Mouse (Mus musculus): ENCODE results near the gene Ppp1r12b. TPM values are rescaled to one million over a fixed set of nuclear protein-coding genes. Genes with fewer than 3 reads are reported as not detected.

Gene Ppp1r12b
- polyA plus RNA-seq, 1 experiment from 2014 or later, result 6.7 TPM

GRCm38 (mm10) chr1:134829635-134830034 lies 126.1 kb downstream of the Ppp1r12b start:
- no peaks in the 10 kb centered on the region for H3K4me1 ChIP-seq (replicated peaks)
- WGBS, result 72% methylated on average over 4 of the region's 4 CpGs
- H3K4me3 ChIP-seq, result no peak overlapping the region
- H3K27me3 ChIP-seq (ENCODE audit: insufficient read depth, poor library complexity, severe bottlenecking), result no peaks in the 10 kb centered on the region
- H3K27ac ChIP-seq, result no peak overlapping the region
- H3K36me3 ChIP-seq, result peaks cover 9% of the 10 kb centered on the region
- DNase-seq (ENCODE audit: low spot score), result no peak
- no peaks in the 10 kb centered on the region for H3K9me3 ChIP-seq

DNA sequence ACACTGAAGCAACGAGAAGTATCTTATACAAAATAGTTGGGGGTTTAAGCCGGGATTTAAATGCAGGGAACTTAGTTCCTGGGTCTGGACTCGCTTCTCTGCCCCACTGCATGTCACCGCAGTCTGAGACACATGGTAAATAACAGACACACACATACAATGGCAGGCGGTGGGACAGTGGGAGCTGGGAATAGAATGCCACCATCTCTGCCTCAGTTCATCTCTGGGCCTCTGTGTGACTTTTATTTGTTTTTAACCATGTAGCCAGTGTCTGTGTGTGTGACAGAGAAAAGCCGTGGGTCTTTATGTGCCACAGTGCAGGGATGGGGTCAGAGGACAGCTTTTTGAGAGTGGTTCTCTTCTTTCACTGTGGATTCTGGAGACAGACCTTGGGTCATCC lies 130.8 kb downstream of the Ppp1r12b start:
- no peak for DNase-seq (ENCODE audit: low spot score)
- Histone ChIP-seq H3K27ac (no peak overlapping the region), H3K27me3 (ENCODE audit: insufficient read depth, poor library complexity, severe bottlenecking) (no peaks in the 10 kb centered on the region), H3K36me3 (no peaks in the 10 kb centered on the region), H3K4me1 (replicated peaks) (peaks cover 5% of the 10 kb centered on the region; the same call in 1 of the 2 replicates), H3K9me3 (no peaks in the 10 kb centered on the region), H3K4me3 (no peak overlapping the region)
- 78% methylated on average over 6 of the region's 6 CpGs for WGBS

- Histone ChIP-seq H3K9me3 (no peaks in the 10 kb centered on the region), H3K4me3 (no peak overlapping the region), H3K27me3 (ENCODE audit: insufficient read depth, poor library complexity, severe bottlenecking) (no peaks in the 10 kb centered on the region), H3K4me1 (replicated peaks) (peaks cover 5% of the 10 kb centered on the region; the same call in 1 of the 2 replicates), H3K27ac (no peak overlapping the region), H3K36me3 (no peaks in the 10 kb centered on the region; the same call in 1 of the 2 replicates)
- DNase-seq (ENCODE audit: low spot score), result no peak
- WGBS, result 70% methylated on average over 7 of the region's 7 CpGs
These were observed 131.9 kb downstream of the Ppp1r12b start for GRCm38 (mm10) chr1:134823842-134824241.

DNA sequence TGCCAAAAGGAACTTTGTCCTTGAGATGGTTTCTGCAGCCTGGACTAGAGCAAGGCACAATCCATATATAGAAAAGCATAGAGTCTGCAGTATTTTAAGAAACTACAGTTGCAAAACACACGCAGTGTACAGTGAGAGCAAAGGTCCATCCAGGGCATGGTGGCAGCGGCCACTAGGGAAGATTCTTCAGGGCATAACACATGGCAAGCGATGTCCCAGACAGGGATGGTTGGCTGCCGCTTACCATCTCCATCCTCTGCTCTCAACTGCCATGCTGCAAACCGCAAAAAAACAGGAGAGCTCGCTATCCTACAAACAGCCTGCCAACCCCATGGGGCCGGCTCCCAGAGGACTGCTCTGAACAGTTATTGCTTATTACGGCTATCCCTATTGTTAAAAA lies 132.4 kb downstream of the Ppp1r12b start:
- no peak overlapping the region for H3K4me3 ChIP-seq
- no peaks in the 10 kb centered on the region; the same call in 1 of the 2 replicates for H3K36me3 ChIP-seq
- peaks cover 5% of the 10 kb centered on the region; the same call in 1 of the 2 replicates for H3K4me1 ChIP-seq (replicated peaks)
- no peaks in the 10 kb centered on the region for H3K9me3 ChIP-seq
- 0 out of 2 replicates have a peak overlapping the region, but pooled peaks have one; percentile 35 for H3K27ac ChIP-seq
- 80% methylated on average over 8 of the region's 8 CpGs for WGBS
- DNase-seq (ENCODE audit: low spot score), result no peak
- H3K27me3 ChIP-seq (ENCODE audit: insufficient read depth, poor library complexity, severe bottlenecking), result no peaks in the 10 kb centered on the region

- Histone ChIP-seq H3K9me3 (no peaks in the 10 kb centered on the region), H3K27me3 (ENCODE audit: insufficient read depth, poor library complexity, severe bottlenecking) (no peaks in the 10 kb centered on the region), H3K4me3 (no peak overlapping the region), H3K4me1 (replicated peaks) (peaks cover 8% of the 10 kb centered on the region; the same call in 1 of the 2 replicates), H3K27ac (no peak overlapping the region), H3K36me3 (no peaks in the 10 kb centered on the region; the same call in 1 of the 2 replicates)
- DNase-seq (ENCODE audit: low spot score), result no peak
- WGBS, result 94% methylated on average over 3 of the region's 3 CpGs
These were observed 134.9 kb downstream of the Ppp1r12b start for GRCm38 (mm10) chr1:134820882-134821281.

GRCm38 (mm10) chr1:134819196-134819595 lies 136.5 kb downstream of the Ppp1r12b start:
- no peak for DNase-seq (ENCODE audit: low spot score)
- 91% methylated on average over 11 of the region's 11 CpGs for WGBS
- Histone ChIP-seq H3K9me3 (no peaks in the 10 kb centered on the region), H3K4me3 (no peak overlapping the region), H3K27ac (no peak overlapping the region), H3K36me3 (no peaks in the 10 kb centered on the region; the same call in 1 of the 2 replicates), H3K4me1 (replicated peaks) (peaks cover 8% of the 10 kb centered on the region; the same call in 1 of the 2 replicates), H3K27me3 (ENCODE audit: insufficient read depth, poor library complexity, severe bottlenecking) (no peaks in the 10 kb centered on the region)

GRCm38 (mm10) chr1:134818716-134819115 lies 137.0 kb downstream of the Ppp1r12b start:
- Histone ChIP-seq H3K9me3 (no peaks in the 10 kb centered on the region), H3K4me1 (replicated peaks) (peaks cover 8% of the 10 kb centered on the region; the same call in 1 of the 2 replicates), H3K36me3 (no peaks in the 10 kb centered on the region; the same call in 1 of the 2 replicates), H3K27me3 (ENCODE audit: insufficient read depth, poor library complexity, severe bottlenecking) (no peaks in the 10 kb centered on the region), H3K4me3 (no peak overlapping the region), H3K27ac (no peak overlapping the region)
- 96% methylated on average over 3 of the region's 3 CpGs for WGBS
- no peak for DNase-seq (ENCODE audit: low spot score)

GRCm38 (mm10) chr1:134817916-134818595 lies 137.7 kb downstream of the Ppp1r12b start:
- Histone ChIP-seq H3K4me3 (no peak overlapping the region), H3K9me3 (no peaks in the 10 kb centered on the region), H3K36me3 (no peaks in the 10 kb centered on the region; the same call in 1 of the 2 replicates), H3K27ac (no peak overlapping the region), H3K4me1 (replicated peaks) (peaks cover 3% of the 10 kb centered on the region; the same call in 1 of the 2 replicates), H3K27me3 (ENCODE audit: insufficient read depth, poor library complexity, severe bottlenecking) (no peaks in the 10 kb centered on the region)
- DNase-seq (ENCODE audit: low spot score), result no peak
- WGBS, result 90% methylated on average over 6 of the region's 6 CpGs

DNA sequence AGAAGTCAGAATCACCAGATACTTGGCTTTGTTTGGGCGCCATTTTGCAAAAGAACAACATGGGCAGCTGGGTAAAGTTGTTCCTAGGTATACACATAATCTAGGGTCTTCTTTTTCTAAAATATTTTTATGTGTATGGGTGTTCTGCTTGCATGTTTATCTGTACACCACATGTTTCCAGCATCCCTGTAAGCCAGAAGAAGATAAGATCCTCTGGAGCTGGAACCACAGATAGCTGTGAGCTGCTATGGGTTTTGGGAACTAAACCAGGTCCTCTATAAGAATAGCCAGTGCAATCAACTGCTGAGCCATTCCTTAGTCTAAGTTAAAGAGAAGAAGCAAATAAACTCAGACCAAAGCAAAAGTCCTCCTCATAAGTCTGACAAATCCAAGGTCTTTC lies 138.6 kb downstream of the Ppp1r12b start:
- Histone ChIP-seq H3K36me3 (no peaks in the 10 kb centered on the region; the same call in 1 of the 2 replicates), H3K9me3 (no peaks in the 10 kb centered on the region), H3K27ac (no peak overlapping the region), H3K4me1 (replicated peaks) (0 out of 2 replicates have a peak, but pooled peaks cover 3% of the 10 kb centered on the region), H3K4me3 (no peak overlapping the region), H3K27me3 (ENCODE audit: insufficient read depth, poor library complexity, severe bottlenecking) (no peaks in the 10 kb centered on the region)
- DNase-seq (ENCODE audit: low spot score), result no peak
- 94% methylated on average over 1 of the region's 1 CpGs for WGBS

- no peak for DNase-seq (ENCODE audit: low spot score)
- 0 out of 2 replicates have a peak, but pooled peaks cover 3% of the 10 kb centered on the region for H3K4me1 ChIP-seq (replicated peaks)
- no peak overlapping the region for H3K4me3 ChIP-seq
- no peaks in the 10 kb centered on the region for H3K9me3 ChIP-seq
- no peak overlapping the region for H3K27ac ChIP-seq
- 79% methylated on average over 6 of the region's 6 CpGs for WGBS
- H3K36me3 ChIP-seq, result no peaks in the 10 kb centered on the region; the same call in 1 of the 2 replicates
- no peaks in the 10 kb centered on the region for H3K27me3 ChIP-seq (ENCODE audit: insufficient read depth, poor library complexity, severe bottlenecking)
These were observed 139.1 kb downstream of the Ppp1r12b start for GRCm38 (mm10) chr1:134816617-134817016.

DNA sequence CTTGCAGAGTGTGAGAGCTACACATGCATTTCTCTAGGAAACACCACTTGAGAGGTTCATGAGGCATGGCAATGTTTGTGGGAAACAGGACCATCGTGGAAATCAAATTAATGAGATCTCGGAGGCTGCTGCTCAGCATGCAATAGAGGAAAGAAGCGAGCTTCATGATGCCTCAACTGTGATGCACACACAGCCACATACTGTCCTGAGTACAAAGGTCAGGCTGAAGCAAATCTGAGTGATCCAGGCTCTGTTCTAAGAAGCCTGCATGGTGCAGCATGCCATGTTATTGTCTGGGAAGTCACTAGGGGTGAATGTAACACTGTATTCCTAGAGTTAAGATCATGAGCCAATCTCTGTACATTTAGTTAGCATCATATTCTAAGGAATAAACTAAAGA lies 140.0 kb downstream of the Ppp1r12b start:
- H3K27ac ChIP-seq, result no peak overlapping the region
- no peak overlapping the region for H3K4me3 ChIP-seq
- H3K36me3 ChIP-seq, result peaks cover 2% of the 10 kb centered on the region; the same call in 1 of the 2 replicates
- H3K27me3 ChIP-seq (ENCODE audit: insufficient read depth, poor library complexity, severe bottlenecking), result no peaks in the 10 kb centered on the region
- 0 out of 2 replicates have a peak, but pooled peaks cover 3% of the 10 kb centered on the region for H3K4me1 ChIP-seq (replicated peaks)
- 85% methylated on average over 3 of the region's 3 CpGs for WGBS
- H3K9me3 ChIP-seq, result no peaks in the 10 kb centered on the region
- DNase-seq (ENCODE audit: low spot score), result no peak

GRCm38 (mm10) chr1:134805471-134805870 lies 150.3 kb downstream of the Ppp1r12b start:
- Histone ChIP-seq H3K27ac (peak overlapping the region; percentile 40; the same call in 1 of the 2 replicates), H3K4me3 (no peak overlapping the region), H3K4me1 (replicated peaks) (peaks cover 25% of the 10 kb centered on the region), H3K9me3 (no peaks in the 10 kb centered on the region), H3K27me3 (ENCODE audit: insufficient read depth, poor library complexity, severe bottlenecking) (no peaks in the 10 kb centered on the region), H3K36me3 (peaks cover under 1% of the 10 kb centered on the region; the same call in 1 of the 2 replicates)
- DNase-seq (ENCODE audit: low spot score), result no peak
- 81% methylated on average over 9 of the region's 9 CpGs for WGBS

- Histone ChIP-seq H3K27me3 (ENCODE audit: insufficient read depth, poor library complexity, severe bottlenecking) (no peaks in the 10 kb centered on the region), H3K36me3 (peaks cover 7% of the 10 kb centered on the region), H3K9me3 (peaks cover 3% of the 10 kb centered on the region; the same call in 1 of the 2 replicates), H3K27ac (no peak overlapping the region), H3K4me1 (replicated peaks) (peaks cover 25% of the 10 kb centered on the region), H3K4me3 (no peak overlapping the region)
- DNase-seq (ENCODE audit: low spot score), result no peak
- WGBS, result 81% methylated on average over 5 of the region's 5 CpGs
These were observed 151.4 kb downstream of the Ppp1r12b start for GRCm38 (mm10) chr1:134804373-134804772.
